Mouse (Mus musculus) intestine, embryonic 14.5 days (tissue): ENCODE results near the gene Odc1. TPM values are rescaled to one million over a fixed set of nuclear protein-coding genes. Genes with fewer than 3 reads are reported as not detected.

ENCODE experiments used
- ATAC-seq: fragments of 200-750 bp; cut with Nextera tagmentation; replicated peaks from 2 replicates; pipeline ENCODE4 v1.8.0; 2017; ENCODE audit warnings: low read depth, moderate number of reproducible peaks, moderate TSS enrichment, moderate library complexity; ENCODE audit not compliant: low FRiP score, low TSS enrichment
- DNase-seq: peaks from one replicate; pipeline ENCODE4 v3.0.0-alpha.2; 2018; ENCODE audit warnings: low spot score
- H3K27ac ChIP-seq: fragments of 300-500 bp; sonication (generic); 2 replicates; pipeline ENCODE4 v1.5.1; 2014; ENCODE audit warnings: low read depth, mild to moderate bottlenecking, control low read depth
- H3K27me3 ChIP-seq: fragments of 300-500 bp; sonication (generic); replicated peaks from 2 replicates; pipeline ENCODE4 v1.6.1; 2014; ENCODE audit warnings: low read length, control low read depth; ENCODE audit not compliant: control insufficient read depth, insufficient read depth
- H3K36me3 ChIP-seq: fragments of 300-500 bp; sonication (generic); 2 replicates; pipeline ENCODE4 v1.6.1; 2014; ENCODE audit warnings: low read length, control low read depth; ENCODE audit not compliant: control insufficient read depth, insufficient read depth
- H3K4me1 ChIP-seq: fragments of 300-500 bp; sonication (generic); replicated peaks from 2 replicates; pipeline ENCODE4 v1.6.1; 2014; ENCODE audit warnings: low read length, control low read depth, mixed read lengths; ENCODE audit not compliant: control insufficient read depth, insufficient read depth
- H3K4me2 ChIP-seq: fragments of 300-500 bp; sonication (generic); 2 replicates; pipeline ENCODE4 v1.6.1; 2014; ENCODE audit warnings: low read length
- H3K4me3 ChIP-seq: fragments of 300-500 bp; sonication (generic); 2 replicates; pipeline ENCODE4 v1.5.1; 2014; ENCODE audit warnings: low read depth, low read length, control low read depth, mixed read lengths
- H3K9ac ChIP-seq: fragments of 300-500 bp; sonication (generic); 2 replicates; pipeline ENCODE4 v1.6.1; 2014; ENCODE audit warnings: mild to moderate bottlenecking, low read length
- H3K9me3 ChIP-seq: fragments of 300-500 bp; sonication (generic); 2 replicates; pipeline ENCODE4 v1.6.1; 2016; ENCODE audit warnings: low read length, control low read depth; ENCODE audit not compliant: control insufficient read depth
- WGBS: fragments of 180-500 bp; shearing (Covaris S2); extraction: QIAGEN DNeasy Blood & Tissue Kit; methylation state at CpG from one replicate; pipeline ENCODE4 v1.1.7; 2014; 5-methylcytosine and 5-hydroxymethylcytosine counted together
- polyA plus RNA-seq: library from polyadenylated mRNA; unstranded; fragments of >200 nt; fragmentation: Nextera tagmentation; extraction: Ambion mirVana; gene quantifications from 2 replicates; pipeline ENCODE4 v1.2.1, GENCODE M21; 2014

The Odc1 gene
- polyA plus RNA-seq, 1 experiment from 2014 or later = 237 TPM

DNA sequence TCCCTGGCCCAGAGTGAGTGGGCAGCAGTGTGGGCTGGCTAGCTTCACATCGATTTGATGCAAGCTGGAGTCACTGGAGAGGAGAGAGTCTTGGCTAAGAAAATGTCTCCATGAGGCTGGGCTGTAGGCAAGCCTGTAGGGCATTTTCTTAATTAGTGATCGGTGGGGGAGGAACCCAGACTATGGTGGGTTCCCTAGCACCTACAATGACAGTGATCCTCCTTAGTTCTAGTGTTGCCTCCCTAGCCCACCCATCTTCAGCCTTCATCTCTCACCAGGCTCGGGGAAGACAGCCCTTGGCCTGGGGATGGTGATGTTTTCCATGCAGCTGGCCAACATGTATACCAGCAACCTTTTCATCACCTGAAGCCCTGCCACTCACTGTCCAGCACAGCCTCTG, 43.8 kb downstream of the Odc1 start:
- no peaks in the 10 kb centered on the region for H3K9me3 ChIP-seq
- H3K4me3 ChIP-seq = no peak overlapping the region
- no peaks in the 10 kb centered on the region for H3K27me3 ChIP-seq
- no peak overlapping the region for H3K9ac ChIP-seq
- no peak overlapping the region for H3K27ac ChIP-seq
- DNase-seq = no peak
- no peaks in the 10 kb centered on the region for H3K36me3 ChIP-seq
- WGBS = 80% methylated on average over 3 of the region's 3 CpGs
- H3K4me1 ChIP-seq = no peaks in the 10 kb centered on the region
- ATAC-seq = no peak
- H3K4me2 ChIP-seq = no peak overlapping the region

- Histone ChIP-seq H3K27me3 (no peaks in the 10 kb centered on the region), H3K4me1 (no peaks in the 10 kb centered on the region), H3K27ac (no peak overlapping the region), H3K36me3 (no peaks in the 10 kb centered on the region), H3K4me2 (no peak overlapping the region), H3K9ac (no peak overlapping the region), H3K4me3 (no peak overlapping the region), H3K9me3 (no peaks in the 10 kb centered on the region)
- DNase-seq (no peak), ATAC-seq (no peak)
- WGBS = 88% methylated on average over 7 of the region's 7 CpGs
Observed at GRCm38 (mm10) chr12:17588906-17589612, 44.5 kb downstream of the Odc1 start.

GRCm38 (mm10) chr12:17591249-17591648, 46.7 kb downstream of the Odc1 start:
- WGBS = 81% methylated on average over 4 of the region's 4 CpGs
- no peak overlapping the region for H3K27ac ChIP-seq
- no peaks in the 10 kb centered on the region for H3K4me1 ChIP-seq
- H3K9ac ChIP-seq = no peak overlapping the region
- no peak overlapping the region for H3K4me3 ChIP-seq
- no peaks in the 10 kb centered on the region for H3K36me3 ChIP-seq
- H3K27me3 ChIP-seq = no peaks in the 10 kb centered on the region
- no peak for DNase-seq
- no peak overlapping the region for H3K4me2 ChIP-seq
- no peaks in the 10 kb centered on the region for H3K9me3 ChIP-seq
- no peak for ATAC-seq

- no peaks in the 10 kb centered on the region for H3K4me1 ChIP-seq
- no peak overlapping the region for H3K4me2 ChIP-seq
- ATAC-seq (no peak), DNase-seq (no peak)
- 84% methylated on average over 2 of the region's 2 CpGs for WGBS
- no peak overlapping the region for H3K9ac ChIP-seq
- H3K9me3 ChIP-seq = no peaks in the 10 kb centered on the region
- no peak overlapping the region for H3K4me3 ChIP-seq
- H3K27me3 ChIP-seq = no peaks in the 10 kb centered on the region
- no peaks in the 10 kb centered on the region for H3K36me3 ChIP-seq
- no peak overlapping the region for H3K27ac ChIP-seq
Observed at GRCm38 (mm10) chr12:17593956-17594355, 49.4 kb downstream of the Odc1 start.

GRCm38 (mm10) chr12:17594701-17595100, 50.1 kb downstream of the Odc1 start:
- Histone ChIP-seq H3K4me2 (no peak overlapping the region), H3K9ac (no peak overlapping the region), H3K9me3 (no peaks in the 10 kb centered on the region), H3K27ac (no peak overlapping the region), H3K4me1 (no peaks in the 10 kb centered on the region), H3K4me3 (no peak overlapping the region), H3K27me3 (no peaks in the 10 kb centered on the region), H3K36me3 (no peaks in the 10 kb centered on the region)
- DNase-seq = no peak
- ATAC-seq = no peak
- 58% methylated on average over 4 of the region's 4 CpGs for WGBS

DNA sequence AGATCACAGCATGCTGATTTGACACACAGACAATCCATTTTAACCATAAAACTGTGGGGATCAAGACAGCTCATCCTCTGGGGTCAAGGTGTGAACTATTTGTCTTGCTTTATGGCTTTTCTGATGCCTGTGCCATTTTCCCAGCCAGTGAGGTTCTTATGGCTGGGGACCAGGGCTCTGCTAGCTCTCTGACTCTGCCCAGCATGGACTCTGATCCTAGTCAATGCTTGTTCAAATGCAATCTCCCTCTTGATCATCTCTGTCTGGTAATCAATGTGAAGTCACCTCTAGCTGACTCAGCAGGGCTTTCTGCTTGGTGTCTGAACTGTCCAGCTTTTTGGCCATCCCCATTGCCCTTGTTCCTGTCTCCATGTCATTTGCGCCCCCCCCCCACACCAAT, 50.6 kb downstream of the Odc1 start:
- H3K36me3 ChIP-seq = no peaks in the 10 kb centered on the region
- 93% methylated on average over 1 of the region's 1 CpGs for WGBS
- H3K27ac ChIP-seq = no peak overlapping the region
- no peak overlapping the region for H3K4me3 ChIP-seq
- no peaks in the 10 kb centered on the region for H3K4me1 ChIP-seq
- H3K4me2 ChIP-seq = no peak overlapping the region
- DNase-seq = no peak
- no peaks in the 10 kb centered on the region for H3K9me3 ChIP-seq
- H3K9ac ChIP-seq = no peak overlapping the region
- no peaks in the 10 kb centered on the region for H3K27me3 ChIP-seq
- no peak for ATAC-seq

Other genes with a start within 250 kb of the Odc1 start
- 0.14 and 0.40 TPM in 2 replicates for gene Atp6v1c2, start 215.4 kb upstream of the Odc1 start, polyA plus RNA-seq
- gene Nol10, start 196.3 kb upstream of the Odc1 start, polyA plus RNA-seq = 20.0 and 23.5 TPM in 2 replicates
- 42.9 and 48.6 TPM in 2 replicates for gene Hpcal1, start 146.1 kb downstream of the Odc1 start, polyA plus RNA-seq